Mouse (Mus musculus): ENCODE results near the gene Acot8.

The Acot8 gene

DNA sequence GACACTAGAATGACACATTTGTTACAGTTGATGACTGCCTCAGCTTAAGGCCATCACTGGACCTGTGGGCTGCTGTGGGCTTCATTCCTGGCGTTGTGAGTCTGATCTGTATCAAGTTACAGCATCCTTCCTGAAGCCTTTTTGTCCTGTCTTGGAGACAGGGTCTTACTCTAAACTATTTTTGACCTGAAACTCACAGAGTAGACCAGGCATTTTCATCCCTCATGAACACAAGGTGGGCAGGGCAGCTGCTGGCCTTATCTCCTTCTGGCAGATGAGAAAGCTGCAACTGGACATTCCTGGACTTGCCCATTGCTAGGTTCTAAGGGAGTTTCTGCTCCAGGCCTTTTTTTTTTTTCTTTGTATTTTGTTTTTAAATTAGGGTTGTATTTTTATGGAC, 46.0 kb downstream of the Acot8 start:
- TF ChIP-seq GATA4 (IDR thresholded peaks at IDR 0.05; ENCODE audit: insufficient replicate concordance, low read length): no peak

DNA sequence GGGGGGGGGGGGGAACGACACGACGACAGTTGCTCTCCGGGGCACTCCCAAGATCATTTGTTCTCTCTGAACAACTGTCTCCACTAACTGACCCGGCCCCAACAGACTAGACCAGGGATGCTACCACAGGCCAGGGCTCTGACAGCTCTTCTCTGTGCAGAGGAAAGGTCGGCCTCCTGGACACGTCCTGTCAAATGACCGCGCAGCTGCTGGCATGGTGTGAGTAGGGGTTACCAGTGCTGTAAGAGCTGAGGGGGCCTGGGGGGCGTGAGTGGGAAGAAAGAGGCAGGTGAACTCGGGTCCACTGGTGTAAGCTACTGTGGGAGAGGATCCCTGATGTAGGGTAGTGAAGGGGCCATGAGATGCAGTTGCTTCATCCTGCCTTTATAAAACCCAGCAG, 46.8 kb downstream of the Acot8 start:
- no peak for TF ChIP-seq GATA4 (IDR thresholded peaks at IDR 0.05; ENCODE audit: insufficient replicate concordance, low read length)

DNA sequence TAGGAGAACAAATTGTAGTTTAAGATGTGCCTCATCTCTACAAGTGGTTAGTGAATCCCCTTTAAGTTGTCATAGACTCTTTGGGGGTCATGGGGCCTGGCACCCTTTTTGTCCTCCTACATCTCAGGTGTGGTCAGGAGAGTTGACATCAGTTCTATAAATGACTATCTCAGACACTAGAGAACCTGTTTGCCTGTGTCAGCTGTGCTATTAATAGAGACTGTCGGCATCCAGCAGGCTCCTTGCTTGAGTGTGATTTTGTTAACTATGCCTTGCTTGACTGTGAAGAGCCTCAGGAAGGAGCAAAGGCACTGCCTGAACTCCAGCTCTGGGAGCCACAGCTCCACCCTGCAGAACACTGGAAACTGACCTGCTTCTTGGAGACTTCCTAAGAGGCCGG, 49.9 kb downstream of the Acot8 start:
- TF ChIP-seq GATA4 (IDR thresholded peaks at IDR 0.05; ENCODE audit: insufficient replicate concordance, low read length): no peak

DNA sequence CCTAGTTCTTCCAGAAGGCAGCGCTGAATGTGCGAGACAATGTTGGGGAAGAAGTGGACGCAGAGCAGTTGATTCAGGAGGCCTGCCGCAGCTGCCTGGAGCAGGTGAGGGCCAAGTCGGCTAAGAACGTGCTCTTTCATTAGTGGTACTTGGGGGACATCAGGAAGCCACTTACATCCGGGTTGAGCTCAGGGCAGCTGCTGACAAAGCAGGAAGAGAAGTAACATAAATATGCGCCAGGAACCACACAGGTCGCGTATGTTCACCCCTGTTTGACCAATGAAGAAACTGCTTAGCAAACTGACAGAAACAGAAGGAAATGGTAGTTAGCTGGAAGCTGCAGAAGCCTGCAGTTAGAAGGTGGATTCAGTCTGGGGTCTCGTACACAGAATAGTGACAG, 50.6 kb downstream of the Acot8 start:
- TF ChIP-seq GATA4 (IDR thresholded peaks at IDR 0.05; ENCODE audit: insufficient replicate concordance, low read length): no peak

DNA sequence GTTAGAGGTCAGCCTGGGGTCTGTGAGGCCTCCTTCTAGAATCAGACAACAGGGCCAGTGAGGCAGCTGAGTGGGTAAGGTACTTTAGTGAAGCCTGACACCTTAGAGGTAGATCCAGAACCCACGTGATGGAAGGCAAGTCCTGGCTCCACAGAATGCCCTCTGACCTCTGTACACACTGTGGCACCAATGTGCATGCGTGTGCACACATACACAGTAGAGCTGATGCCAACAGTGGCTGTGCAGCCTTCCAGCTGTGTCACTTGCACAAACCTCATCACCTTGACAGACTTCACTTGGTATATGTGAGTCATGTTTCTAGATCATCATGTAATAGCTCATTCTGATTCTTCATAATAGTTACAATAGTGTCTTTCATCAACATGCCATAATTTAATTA, 52.2 kb downstream of the Acot8 start:
- TF ChIP-seq GATA4 (IDR thresholded peaks at IDR 0.05; ENCODE audit: insufficient replicate concordance, low read length): no peak

DNA sequence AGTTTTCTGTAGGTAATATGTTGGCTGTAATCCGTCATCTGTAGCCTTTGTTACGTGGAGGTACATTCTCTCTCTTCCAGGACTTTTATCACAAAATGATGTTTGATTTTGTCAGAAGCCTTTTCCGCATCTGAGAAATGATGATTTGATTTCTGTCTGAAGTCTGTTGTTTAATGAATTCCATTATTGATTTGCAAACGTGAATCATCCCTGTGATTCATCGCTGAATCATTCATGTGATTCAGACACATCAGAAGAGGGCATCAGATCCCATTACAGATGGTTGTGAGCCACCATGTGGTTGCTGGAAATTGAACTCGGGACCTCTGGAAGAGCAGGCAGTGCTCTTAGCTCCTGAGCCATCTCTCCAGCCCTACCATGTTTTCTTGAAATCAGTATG, 55.7 kb downstream of the Acot8 start:
- TF ChIP-seq GATA4 (IDR thresholded peaks at IDR 0.05; ENCODE audit: insufficient replicate concordance, low read length): no peak

DNA sequence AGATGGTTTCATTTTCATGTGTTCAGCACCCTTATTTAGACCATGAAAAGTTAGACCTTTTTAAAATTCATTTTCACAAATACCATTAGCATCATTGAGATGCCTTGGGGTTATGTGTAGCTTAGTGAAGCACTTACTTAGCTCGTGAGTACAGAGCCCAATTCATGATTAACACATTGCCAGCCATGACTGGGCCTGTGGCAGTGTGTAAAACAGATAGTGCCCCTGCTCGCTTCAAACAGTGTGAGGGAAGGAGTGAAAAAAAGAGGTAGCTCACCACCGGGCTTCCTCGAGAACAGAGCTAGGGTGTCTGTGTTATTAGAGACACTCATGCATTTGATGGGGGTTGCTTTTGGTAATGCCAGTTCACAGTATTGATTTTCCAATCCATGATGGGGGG, 56.5 kb downstream of the Acot8 start:
- no peak for TF ChIP-seq GATA4 (IDR thresholded peaks at IDR 0.05; ENCODE audit: insufficient replicate concordance, low read length)

DNA sequence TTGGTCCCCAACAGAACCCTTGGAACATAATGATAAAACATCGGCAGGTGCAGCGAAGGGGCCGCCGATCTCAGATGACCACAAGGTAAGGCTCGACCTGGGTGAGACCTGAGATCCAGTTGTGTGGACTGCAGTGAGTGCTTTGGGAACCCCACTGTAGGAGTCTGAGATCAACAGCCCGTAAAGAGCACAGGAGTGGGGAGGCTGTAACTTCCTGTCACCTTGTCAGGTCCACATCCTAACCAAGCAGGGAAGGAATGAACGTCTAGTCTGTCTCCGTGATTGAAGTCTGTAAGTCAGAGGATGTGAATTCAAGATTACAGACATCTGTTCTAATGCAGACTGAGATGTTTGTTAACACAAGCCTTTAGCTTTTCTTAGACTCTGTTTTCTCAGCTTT, 58.0 kb downstream of the Acot8 start:
- TF ChIP-seq GATA4 (IDR thresholded peaks at IDR 0.05; ENCODE audit: insufficient replicate concordance, low read length): no peak

DNA sequence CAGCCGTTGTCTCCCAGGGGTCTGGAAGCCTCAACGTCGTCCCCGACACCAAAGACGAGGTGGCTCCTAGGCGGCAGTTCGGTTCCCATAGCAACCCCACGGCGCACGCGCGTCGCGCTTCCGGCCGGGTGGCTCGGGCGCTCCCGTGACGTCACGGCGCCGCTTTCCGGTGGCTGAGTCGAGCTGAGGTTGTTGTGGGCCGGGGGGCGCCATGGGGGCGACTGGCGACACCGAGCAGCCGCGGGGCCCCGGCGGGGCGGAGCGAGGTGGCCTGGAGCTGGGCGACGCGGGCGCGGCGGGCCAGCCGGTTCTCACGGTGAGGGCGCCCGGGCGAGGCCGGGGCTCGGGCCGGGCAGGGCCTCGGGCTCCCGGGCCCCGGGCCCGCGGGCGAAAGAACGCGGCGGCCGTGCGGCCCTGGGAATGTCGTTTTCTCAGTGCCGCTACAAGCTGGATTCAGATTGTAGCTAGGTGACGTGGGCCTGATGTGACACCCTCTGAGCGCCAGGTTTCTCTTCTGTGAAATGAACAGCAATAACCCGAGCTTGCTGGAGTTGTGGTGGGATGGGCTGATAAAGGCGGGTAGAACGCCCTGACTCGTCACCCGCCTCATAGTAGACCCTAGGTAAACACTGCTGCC, 58.7 kb downstream of the Acot8 start, which contains the start of the genes Wfdc3 and Dnttip1:
TSS of gene Wfdc3 (minus strand) at position 89 of the 637 bp plus-strand sequence.
TSS of gene Dnttip1 (plus strand) at position 141 of the 637 bp plus-strand sequence.
- TF ChIP-seq GATA4 (IDR thresholded peaks at IDR 0.05; ENCODE audit: insufficient replicate concordance, low read length): no peak; the same call in 1 of the 2 replicates

DNA sequence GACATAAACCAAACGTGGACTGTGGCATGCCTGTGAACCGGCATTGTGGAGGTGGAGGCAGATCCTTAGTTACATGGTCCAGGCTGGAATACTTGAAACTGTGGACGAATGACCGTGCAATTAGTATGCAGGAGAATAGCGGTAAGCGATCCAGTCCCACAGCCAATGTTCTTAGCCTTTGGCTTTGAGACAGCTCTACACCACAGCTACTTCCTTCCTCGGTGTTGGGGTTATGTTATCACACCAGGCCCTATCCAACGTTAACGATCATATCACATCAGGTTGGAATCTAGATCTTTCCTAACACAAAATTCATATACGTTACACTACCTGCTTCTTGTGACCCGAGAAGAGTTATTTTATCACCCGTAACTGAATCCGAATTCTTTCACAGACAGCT, 59.7 kb downstream of the Acot8 start:
- TF ChIP-seq GATA4 (IDR thresholded peaks at IDR 0.05; ENCODE audit: insufficient replicate concordance, low read length): no peak

All from liver, adult (tissue).